Mouse (Mus musculus) ovary, postnatal 10 days (tissue): ENCODE results near the gene Pde11a.
A peak's percentile ranks its signal among the peaks of the same experiment; 100 is the strongest.

Source experiments
- DNase-seq: peaks from one replicate; pipeline ENCODE4 v3.0.0; 2022; ENCODE audit warnings: low spot score

The Pde11a gene

DNA sequence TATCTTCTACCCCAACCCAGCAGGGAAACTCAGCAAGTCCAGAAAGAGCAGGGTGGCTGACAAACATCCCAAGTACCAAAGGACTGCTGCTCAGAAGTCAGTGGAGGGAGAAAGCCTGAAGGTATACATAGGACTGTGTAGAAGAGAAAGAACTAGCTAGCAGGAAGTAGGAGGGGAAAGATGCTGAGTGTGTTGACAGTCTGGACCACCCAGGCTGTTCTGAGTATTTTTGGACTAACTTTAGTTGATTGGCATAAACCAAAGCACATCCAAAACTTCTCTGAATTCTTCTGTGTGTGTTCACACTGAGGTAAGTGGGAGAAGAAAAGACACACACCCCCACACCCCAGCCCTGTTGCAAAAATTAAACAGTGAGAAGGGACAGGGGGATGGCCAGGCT lies 248.1 kb downstream of the Pde11a start:
- no peak for DNase-seq

DNA sequence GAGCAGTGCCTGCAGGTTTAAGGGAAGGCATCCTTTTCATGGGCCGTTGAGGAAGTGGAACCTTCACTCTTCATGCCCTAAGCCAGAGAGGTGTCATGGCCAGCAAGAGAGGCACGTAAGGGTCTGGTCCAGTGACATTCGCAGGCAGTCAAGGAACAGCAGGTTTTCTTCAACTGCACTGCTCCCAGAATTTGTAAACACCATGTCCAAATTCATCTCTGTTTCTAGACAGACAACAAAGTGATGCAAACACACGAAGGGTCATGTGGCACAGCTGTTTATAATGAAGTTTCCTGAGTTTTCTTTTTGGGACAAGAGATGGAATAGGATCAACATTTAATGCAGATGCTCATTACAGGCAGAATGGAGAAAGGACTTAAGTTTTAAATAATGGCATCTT lies 249.7 kb downstream of the Pde11a start:
- no peak for DNase-seq

DNA sequence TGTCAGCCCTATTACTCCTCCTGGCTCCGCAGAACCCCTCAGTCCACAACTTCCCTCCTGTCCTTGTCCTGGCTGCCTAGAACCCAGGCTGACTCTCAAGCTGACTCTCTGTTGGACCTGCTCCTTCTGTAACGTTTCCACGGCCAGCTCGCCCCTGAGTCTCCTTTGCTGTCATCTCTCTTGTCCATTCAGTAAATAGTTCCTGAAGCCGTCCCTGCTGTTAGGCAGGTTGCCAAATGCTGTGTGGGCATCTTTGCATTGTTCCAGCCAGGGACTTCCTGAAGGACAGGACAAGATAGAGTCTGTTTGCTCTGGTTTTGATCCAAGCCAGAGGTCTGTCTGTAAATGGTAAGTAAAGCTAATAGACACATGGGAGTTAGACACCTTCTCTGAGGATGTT lies 250.2 kb downstream of the Pde11a start:
- no peak for DNase-seq

DNA sequence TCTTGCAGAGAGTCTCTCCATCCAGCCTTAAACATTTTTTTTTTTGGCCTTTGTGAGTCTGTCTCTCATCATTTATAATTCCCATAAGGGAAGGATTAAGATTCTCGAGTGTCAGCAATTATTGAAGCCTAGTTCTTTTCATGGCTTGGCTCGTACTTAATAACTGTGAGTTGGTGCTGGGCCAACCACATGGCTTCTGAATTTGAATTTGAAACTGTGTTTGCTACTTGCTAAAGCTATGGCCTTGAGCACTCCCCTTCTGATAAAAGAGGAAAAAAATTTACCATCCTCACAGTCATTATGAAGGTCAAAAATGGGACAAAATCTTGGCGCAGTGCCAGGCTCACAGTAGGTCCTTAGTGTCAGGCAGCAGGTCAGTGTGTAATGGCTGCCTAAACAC lies 251.4 kb downstream of the Pde11a start:
- no peak for DNase-seq

DNA sequence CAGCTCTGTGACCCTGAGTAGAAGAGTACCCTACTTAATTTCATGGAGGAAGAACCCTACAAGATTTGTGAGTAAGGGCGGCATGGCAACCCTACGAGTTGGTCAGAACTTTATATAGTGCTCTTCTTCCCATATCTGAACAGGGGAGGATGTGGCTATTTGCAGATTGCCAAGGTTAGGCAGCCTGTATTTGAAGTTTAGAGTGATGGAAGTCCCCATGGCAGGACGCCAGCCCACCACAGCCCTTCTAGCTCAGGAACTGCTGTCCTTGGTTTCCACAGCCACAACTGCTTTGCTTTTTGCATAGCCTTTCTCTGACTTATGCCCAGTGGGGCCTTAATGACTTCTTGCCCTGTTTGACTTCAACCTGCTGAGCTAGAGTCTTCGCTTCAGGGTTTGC lies 253.6 kb downstream of the Pde11a start:
- no peak for DNase-seq

DNA sequence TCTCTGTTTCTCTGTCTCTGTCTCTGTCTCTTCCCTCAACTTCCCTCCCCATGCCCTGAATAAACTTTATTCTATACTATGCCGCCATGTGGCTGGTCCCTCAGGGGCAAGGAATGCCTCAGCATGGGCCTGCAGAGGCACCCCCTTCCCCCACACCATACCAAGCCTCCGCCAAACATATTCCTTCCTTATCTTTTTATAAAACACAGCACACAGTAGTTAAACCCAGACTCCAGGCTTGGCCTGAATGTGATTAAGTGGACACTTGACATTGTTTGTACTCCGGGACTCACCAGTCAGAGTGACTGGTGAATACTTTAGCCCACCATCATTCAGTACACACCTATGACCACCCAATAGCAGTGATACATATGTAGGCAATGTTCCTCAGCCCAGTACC lies 254.7 kb downstream of the Pde11a start:
- DNase-seq, result no peak

DNA sequence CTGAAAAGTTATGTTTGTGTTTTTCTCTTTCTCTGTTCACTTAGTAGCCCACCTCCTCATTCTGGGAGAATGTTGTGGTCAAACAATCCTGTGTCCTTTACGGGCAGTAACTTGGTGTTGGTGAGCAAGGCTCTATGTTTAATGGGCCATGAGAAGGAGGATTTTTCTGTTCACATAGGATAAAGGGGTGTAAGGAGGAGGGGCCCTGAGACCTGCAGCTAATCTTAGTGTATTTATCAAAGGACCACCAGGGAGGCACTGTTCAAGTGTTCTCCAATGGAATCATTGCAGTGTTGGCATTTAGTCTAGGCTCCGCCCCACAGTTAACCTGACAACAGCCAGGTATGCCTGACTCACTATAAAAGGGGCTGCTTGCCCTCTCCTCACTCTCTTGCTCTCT lies 255.2 kb downstream of the Pde11a start:
- DNase-seq, result no peak

DNA sequence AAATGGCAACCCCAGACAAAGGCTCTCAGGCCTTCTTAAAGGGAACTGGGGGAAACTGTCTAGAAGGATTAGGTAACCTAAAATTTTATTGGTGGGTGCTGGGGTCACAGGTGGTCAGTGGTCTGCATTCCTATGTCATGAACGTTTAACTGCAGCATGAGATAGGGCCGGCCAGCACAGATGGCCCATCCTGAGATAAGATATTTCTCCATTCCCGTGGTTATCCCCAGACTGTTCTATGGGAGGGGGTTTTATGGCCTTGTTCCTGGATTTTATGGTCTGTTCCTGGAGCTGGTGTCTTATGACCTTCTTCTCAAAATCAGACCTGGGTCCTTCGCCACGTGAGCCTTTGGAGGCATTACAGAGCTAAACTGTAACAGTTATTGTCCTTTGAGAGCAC lies 256.6 kb downstream of the Pde11a start:
- no peak for DNase-seq

DNA sequence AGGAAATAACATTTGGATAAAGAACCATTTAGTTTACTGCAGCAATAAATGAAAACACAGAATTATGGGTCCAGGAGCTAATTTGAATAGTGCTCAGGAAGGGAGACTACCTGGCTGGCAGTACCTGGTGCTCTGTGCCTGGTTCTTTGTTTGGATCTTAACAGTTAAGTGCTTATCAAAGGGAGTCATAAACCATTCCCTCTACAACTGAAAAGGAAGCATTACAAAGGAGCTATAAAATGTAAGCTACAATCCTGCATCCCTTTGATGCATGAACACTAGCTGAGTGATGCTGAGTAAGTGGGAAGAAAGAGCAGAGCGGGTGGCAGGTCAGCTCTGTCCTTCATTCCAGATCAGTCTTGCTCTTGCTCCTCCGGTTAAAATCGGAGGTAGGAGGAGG lies 258.0 kb downstream of the Pde11a start:
- no peak for DNase-seq

DNA sequence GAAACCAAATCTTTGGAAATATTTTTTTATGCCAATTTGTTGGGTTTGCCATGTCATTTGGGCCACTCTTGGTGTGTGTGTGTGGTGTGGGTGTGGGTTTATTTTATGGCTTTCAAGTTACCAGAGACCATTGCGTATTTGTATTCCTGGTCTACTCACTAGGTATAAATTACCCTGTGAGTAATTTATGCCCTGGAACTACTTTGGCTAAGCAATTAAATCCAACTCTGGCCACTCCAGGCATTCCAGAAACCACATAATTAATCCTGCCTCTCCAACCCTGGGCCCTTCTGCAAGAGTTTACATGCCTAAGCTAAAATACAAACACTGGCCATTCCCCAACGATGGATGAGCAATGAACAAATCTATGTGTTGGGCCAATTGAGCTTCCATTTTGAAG lies 261.7 kb downstream of the Pde11a start:
- no peak for DNase-seq

DNA sequence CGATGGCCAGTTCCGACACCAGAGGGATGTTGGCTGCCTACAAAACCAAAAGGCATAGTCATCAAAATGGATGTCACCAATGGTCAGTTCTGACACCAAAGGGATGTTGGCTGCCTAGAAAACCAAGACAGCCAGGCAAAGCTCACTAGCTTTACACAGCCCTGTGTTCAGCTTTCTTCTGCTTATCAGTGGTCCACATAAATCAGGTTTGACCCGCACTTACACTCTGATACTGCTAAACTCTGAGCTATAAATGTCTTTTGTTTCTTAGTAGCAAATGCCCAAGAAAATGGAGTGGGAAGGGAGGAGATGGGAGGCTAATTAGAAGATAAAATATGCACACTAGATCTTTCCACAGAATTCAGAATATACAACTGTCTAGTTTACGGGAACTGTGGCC lies 262.5 kb downstream of the Pde11a start:
- DNase-seq, result no peak

DNA sequence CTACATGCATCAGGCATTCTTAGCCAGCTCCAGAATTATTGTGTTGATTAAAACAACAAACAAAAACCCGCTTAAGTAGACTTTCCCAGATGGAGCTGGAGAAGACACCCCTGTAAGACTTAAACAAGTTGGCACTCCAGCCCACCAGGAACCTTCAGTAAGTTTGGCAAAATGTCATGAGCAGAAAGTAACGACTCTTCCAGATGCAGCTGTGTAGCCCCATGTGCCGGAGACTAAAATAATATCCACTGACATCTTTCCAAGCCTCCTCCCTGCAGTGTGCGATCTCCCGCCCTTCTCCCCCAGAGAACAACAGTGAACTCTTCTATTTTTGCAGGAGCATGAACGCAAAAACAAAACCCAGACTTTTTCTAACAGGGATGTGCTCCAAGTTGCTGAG lies 265.5 kb downstream of the Pde11a start:
- no peak for DNase-seq

DNA sequence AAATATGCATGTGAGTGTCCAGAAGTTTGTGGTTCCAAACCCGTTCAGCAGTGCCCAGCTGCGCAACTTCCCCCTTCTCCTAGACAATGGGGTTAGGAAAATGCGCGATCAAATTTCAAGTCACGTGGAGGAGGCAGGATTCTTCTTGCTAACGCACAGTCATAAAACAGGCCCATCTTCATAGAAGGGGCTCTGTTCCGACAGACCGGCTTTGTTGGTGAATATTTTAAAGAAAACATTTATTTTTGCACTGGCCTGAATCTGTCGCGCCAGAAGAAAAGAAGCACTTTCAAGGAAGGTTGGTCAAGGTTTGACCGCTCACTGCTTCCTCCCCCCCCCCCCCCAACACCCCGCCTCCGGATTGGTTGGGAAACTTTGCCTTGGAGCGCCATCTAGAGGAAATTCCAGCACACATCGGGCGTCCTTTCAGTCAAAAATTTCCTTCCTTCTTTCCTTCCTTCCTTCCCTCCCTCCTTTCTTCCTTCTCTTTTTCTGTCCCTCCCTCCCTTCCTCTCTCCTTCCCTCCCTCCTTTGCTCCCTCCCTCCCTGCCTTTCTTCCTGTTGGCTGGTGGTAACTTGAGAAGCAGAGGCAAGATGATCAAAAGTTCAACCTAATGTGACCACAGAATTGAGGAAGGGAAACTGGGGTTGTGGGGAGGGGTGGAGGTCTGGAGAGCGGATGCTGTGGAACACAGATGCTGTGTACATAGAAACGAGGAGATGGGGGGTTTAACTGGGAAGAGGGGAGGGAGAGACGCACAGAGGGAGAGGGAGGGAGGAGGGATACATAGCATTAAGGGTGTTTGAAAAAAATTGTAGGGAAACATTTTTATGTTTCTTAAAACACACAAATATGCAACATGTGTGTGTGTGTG lies 267.9 kb downstream of the Pde11a start:
- DNase-seq, result peak; percentile 52

DNA sequence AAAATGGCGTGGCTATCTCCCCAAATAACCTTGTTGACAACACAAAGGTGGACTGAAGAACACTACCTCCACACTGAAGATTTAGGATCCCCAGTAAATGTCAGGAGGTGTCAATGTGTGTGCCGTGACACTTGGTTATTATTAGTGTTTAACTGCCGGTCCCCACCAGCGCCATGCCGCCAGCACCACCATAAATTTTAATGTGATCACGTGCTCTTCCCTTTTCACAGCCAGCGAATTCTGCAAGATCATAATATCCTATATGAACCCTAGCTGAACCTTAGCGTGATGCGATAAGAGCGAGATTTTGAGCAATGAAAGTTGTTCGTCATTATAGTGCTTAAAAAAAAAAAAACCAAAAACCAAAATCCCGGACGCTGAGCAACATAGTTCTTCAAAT lies 269.3 kb downstream of the Pde11a start:
- DNase-seq, result no peak

DNA sequence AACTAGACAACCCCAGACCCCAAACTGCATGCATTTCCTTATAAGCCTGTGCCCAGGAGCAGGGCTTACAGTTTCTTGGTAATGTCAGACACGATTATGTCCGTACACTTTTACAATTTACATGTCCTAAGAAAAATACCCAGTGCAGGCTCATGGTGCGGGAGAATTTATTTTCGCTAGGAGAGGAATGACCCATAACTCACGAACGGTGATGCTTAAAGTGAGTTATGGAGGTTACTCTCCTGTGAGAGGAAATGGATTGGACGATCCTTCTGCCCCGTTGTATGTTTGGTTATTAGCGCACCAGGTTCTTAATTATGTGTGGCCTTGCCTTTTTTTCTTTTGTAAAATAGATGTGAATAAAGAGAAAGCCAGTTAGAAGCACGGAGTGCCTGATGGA lies 270.4 kb downstream of the Pde11a start:
- no peak for DNase-seq

DNA sequence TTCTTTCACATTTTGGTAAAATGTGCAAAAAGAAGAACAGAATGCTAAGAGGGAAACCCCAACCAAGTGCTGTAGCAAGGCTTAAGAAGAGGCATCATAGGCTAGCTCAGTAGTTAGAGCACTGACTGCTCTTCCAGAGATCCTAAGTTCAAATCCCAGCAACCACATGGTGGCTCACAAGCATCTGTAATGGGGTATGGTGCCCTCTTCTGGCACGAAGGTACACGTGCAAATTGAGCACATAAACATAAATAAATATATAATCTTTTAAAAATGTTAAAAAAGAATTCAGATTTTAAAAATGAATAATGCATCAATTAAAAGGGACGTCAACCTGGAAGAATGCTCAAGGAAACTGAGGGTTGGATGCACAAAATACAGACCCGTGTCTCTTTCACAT lies 271.4 kb downstream of the Pde11a start:
- no peak for DNase-seq

DNA sequence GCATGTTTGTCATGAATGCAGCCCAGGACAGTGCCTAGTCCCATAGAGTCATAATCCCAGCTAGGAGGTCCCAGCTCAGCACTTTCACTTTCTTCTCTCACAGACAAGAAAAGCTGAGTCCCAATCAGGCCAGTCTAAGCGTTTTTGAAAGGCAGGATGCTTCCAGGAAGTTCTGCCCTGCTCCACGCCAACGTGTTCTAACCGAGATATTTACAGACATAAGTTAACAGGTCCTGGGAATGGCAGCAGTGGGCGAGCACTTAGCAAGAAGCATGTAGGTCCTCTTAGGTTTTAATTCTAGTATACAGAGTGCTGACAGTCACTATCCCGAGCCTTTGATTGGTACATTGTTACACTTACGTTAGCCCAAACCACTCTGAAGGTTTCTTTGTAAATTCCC lies 273.3 kb downstream of the Pde11a start:
- no peak for DNase-seq

DNA sequence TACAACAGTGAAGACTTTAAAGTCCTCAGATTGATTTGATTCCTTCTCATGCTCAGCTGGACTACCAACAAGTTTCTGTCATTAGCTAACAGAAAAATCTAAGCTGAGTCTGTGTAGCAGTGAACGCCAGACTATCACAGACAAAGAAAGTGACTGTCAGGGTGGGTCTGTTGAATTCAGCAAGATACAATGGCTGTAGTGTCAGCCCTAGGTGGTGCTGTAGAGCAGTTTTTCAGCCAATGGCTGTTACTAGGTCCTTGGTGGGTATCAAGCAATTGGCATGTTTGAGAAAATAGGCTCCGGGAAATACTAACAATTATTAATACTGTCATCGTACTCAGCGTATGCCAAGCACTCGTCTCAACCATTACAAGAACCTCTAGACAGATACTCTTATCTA lies 274.5 kb downstream of the Pde11a start:
- DNase-seq, result no peak

DNA sequence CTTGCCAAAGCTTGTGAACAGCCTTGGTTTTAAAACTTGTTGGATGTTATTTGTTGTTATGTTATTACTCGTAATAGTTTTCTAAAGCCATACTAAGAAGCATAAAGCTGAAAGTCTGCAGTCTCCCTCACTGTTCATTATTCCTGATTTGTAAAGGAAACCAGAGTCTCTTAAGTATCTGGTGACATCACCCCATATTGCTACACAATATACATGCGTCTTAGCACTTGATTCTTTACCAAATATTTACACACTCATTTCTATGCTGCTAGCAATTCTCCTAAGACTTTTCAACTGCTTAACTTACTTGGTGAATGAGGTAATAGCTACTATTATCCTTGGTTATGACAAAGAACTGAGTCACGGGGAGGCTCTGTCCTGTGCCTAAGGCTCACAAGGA lies 278.4 kb downstream of the Pde11a start:
- no peak for DNase-seq

DNA sequence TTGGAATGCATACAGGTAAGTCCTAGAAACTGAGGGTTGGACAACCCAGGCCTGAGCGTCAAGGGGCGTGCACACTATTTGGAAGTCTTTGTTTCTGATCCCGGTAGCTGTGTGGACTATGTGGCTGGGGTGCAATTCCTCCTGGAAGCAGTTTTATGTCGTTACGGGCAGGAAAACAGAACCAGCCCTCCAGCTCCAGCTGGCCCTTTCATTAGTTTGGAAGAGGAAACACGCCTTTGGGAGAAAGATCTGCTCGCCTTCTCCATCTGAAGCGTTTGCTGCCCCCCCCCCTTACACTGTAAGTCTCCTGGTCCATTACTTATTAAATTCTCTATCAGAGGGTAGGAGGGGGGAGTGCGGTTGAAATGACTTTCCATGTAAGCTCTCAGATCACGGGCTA lies 279.0 kb downstream of the Pde11a start:
- no peak for DNase-seq

DNA sequence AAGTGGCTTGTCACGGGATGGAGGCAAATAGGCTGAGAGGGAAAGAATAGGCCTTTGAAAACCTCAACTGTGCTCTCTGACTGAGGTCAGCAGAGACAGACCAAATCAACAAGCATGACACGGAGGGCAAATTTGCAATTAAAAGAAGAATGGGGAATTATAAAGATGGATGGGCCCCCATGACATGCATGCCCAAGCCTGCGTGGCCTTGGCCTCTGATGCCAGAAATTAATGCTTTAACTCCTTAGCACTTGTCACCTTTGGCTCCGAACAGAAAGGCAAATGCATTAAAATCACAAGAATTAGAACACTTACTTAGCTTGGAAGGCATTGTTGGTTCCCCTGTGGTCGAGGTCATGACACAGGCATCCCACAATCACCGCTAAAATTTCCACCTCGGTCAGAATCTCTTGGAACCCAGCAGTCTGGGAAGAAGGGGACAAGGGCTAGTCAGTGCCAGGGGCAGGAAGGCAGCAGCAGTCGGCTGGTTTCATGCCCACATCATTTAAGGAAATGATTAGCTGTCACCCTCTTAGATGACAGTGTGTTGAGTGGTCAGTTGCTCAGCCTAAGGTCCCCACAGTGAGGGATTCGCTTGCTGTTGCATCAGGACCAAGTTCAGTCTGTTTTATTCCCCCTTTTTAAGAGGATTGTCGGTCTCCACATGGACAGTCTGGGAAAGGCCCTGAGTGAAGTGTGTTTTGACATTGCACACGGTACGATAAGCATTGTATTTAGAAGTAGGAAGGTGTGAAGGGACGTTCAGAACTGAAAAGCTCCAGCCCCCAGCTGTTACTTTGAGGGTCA lies 279.7 kb downstream of the Pde11a start:
- DNase-seq, result no peak

DNA sequence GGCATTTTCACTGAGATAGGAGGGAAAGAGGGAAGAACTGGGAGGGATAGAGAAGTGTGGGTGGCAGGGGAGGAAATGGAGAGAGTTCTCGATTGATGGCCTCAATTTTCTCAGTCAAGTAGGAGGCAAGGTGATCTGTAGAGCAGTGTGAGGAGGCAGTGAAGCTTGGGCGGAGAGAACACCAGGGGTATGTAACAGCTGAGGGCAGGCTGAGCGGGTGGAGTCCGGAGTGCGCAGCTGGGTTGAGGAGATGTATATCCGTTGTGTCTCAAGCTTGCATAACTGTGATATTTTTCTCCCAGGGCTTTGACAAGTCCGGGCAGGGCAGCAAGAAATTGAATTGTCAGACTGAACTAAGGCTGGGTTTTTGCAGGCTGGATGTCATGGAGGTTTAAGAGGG lies 281.0 kb downstream of the Pde11a start:
- DNase-seq, result no peak

DNA sequence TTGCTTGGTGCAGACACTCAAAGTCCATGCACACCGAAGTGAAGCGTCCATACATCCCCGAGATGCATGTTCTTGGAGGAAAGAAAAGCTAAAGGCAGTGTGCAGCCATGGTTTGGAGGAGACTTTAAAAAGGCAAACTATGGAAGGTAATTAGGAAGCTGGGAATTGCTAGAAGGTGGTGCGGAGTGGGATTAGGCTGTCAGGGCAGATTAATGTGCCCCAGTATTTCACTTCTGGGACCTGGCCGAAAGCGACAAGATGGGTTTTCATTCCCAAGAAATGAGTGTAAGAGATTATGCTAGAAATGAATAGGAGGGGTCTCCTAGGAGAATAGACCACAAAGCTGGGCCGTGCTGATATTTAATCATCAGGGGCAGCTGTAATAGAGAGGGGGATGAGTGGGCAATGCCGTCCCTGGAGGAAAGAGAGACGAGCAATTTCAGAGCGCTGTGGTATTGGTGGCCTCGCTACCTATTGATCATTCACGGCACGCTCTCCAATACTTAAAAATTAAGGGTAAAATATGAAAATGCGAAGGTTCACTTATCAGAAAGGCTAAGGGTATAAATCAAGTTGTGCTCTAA lies 284.7 kb downstream of the Pde11a start:
- DNase-seq, result no peak
